Mouse (Mus musculus): ENCODE measurements around the gene Rhox7a.
"Not testable (repeated sequence)": the region's sequence is repeated elsewhere in the genome, so short reads cannot be mapped to it uniquely, and the experiment has no call there.

Gene Rhox7a

DNA sequence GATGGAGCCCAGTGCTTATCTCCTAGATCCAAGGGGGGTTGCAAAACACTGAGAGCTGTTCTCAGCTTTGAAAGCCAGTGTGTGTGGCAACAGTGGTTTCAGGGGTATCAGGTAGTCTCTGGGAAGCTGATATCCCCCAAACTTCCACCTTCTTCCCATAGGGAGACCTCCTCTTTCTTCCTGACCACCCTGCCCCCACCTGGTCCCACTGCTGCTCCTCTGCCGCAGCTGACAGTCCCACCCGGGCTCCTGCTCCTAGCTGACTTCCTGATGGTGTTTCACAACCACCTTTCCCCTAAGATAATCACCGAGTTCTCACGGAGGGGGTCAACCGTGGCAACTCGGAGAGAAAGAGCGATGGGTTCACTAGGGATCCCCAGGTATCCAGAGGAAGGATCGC lies at the start of gene Rhox7a:
Gene Rhox7a, plus strand, starts transcription at position 301 of the 400 bp plus-strand sequence.
- not testable (repeated sequence) for DNase-seq (ENCODE audit: low spot score)

GRCm38 (mm10) chrX:37807286-37808080 lies 24.0 kb upstream of the Rhox7a start:
- no peak for DNase-seq (ENCODE audit: low spot score)

GRCm38 (mm10) chrX:37809396-37809795 lies 22.1 kb upstream of the Rhox7a start:
- no peak for DNase-seq (ENCODE audit: low spot score)

DNA sequence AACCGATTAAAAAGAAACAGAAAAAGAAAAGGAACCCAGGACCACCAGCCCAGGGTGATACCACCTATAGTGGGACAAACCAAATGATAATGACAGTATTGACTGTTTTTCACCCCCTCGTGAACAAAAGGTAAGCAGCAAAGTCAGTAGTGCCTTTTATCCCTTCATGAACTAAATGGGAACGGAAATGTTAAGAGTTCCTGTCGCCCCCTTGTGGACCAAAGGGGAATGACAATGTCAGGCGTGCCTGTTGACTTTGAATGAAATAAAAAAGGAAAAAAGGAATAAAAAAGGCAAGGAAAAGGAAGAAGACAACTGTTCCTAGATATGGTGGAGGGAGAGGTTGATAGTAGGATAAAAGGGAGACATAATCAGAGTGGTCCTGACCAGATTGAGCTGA lies 20.3 kb upstream of the Rhox7a start:
- no peak for DNase-seq (ENCODE audit: low spot score)

- no peak for DNase-seq (ENCODE audit: low spot score)
Observed at GRCm38 (mm10) chrX:37815665-37816064, 15.8 kb upstream of the Rhox7a start.

DNA sequence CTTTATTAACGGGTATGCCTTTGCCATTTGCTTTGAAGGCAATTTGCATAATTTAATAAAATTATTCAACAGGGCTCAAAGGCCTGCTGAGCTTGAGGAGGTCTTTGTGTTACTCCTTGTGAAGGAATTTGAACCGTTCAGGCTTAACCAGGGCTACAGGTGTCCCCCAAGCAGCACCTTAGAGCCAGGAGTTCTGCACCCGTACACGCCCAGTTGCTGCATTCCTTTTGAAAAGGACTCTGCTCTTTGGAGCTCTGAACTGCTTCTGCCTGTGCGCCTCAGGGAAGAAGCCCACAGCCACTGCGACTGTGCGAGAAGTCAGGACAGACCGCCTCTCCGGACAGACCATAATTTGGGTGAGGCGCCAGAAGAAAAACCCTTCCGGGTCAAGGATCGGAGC lies 4.9 kb upstream of the Rhox7a start, which contains the start of gene Rhox6:
Gene Rhox6, plus strand, starts transcription at position 301 of the 400 bp plus-strand sequence.
- not testable (repeated sequence) for DNase-seq (ENCODE audit: low spot score)

DNA sequence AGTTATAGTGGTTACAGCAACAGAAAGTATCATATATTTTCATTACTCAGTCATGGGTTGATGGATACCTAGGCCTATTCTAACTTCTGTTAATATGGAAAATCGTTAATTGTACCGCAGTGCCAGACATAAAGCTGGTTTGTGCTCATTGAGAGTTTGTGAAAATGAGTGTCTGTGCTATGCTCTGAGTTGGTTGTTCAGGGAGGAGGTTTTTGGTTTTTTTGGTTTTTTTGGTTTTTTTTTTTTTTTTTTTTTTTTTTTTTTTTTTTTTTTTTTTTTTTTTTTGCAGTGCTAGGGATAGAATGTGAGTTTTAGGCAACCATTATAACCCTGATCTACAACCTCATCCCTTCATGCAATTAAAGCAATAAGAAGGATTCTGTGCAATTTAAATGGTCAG lies 40.2 kb downstream of the Rhox7a start:
- no peak for DNase-seq (ENCODE audit: low spot score)

DNA sequence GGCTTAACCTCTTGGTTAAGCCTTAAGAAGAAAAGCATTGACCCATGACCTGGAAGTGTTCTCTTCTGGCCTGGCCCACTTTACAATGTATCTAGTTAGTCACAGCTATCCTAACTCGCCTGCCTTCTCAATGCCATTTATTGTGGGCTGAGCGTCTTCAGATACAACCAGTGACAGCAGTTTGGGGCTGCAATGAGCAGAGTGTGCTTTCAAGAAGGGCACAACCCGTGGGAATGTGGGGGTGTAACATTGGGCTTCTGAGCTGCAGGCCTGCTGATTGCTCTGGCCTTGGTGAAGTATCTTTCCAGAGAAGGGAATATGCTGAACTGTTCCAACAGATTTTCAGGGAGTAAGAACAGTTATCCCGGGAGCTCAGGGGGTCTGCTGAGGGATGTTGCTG lies 47.4 kb downstream of the Rhox7a start, which contains the start of gene Rhox8:
Gene Rhox8, minus strand, starts transcription at position 101 of the 400 bp plus-strand sequence.
- DNase-seq (ENCODE audit: low spot score), result no peak
